Comparison of ENCODE assay signal across 9 mouse cellular contexts in the genomic region with DNA sequence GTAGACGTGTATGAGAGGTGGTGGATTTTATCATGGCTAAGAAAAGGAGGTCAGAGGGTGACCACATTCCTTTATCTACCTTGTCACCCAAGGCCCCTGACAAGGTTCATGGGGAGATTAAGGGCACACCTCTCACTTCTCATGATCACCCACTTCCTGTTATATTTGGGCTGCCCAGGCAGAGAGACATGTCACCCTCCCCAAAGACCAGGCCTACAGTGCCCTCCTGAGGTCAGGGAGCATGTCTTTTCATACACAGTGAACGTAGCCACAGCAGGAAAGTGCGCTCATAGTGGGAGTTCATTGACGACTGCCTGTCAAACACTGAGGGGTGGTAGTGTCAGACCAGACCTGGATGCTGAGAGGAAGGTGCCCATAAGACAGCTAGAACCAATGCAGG.
DNase-seq lines count a peak whose midpoint lies in the region; ATAC-seq and TF ChIP-seq lines count a peak whose summit lies in the region.
"Had no signal": no experiment of that assay in that cellular context is flagged by ENCODE, and none has a peak within 500 bp of the region (broad histone marks: within the 10 kb centered on the region; RNA-seq: fewer than 3 reads in every experiment).

No protein-coding gene starts in this region.

- DNase-seq in forebrain, embryonic 14.5 days (ENCODE audit: low spot score), result no peak
- peak; percentile 63 for DNase-seq in cerebellum, adult 11-12 months
- DNase-seq in lung, adult 2 months, result no peak
- no peak for DNase-seq in right cerebral cortex, postnatal 10 days (ENCODE audit: low spot score in 2 of 2)
- no peak for DNase-seq in right cerebral cortex, postnatal 25 days

- no peak overlapping the region for H3K4me2 ChIP-seq in forebrain, embryonic 14.5 days (ENCODE audit: low read length)
- H3K4me2 ChIP-seq in forebrain, embryonic 15.5 days (replicated peaks), result no peak overlapping the region
- no peak overlapping the region for H3K4me2 ChIP-seq in midbrain, embryonic 16.5 days (ENCODE audit: low read length)
- no peak overlapping the region for H3K4me2 ChIP-seq in midbrain, embryonic 13.5 days (replicated peaks)

- 52% methylated on average over 4 of the region's 4 CpGs for WGBS in forebrain, embryonic 14.5 days
- WGBS in forebrain, embryonic 15.5 days, result 53% methylated on average over 4 of the region's 4 CpGs
- 56% methylated on average over 4 of the region's 4 CpGs for WGBS in midbrain, embryonic 16.5 days
- WGBS in midbrain, embryonic 13.5 days, result 55% methylated on average over 4 of the region's 4 CpGs
- 34% methylated on average over 4 of the region's 4 CpGs for WGBS in lung, adult 2 months

- no peak overlapping the region for H3K4me3 ChIP-seq in forebrain, embryonic 14.5 days (ENCODE audit: low read depth, low read length)
- H3K4me3 ChIP-seq in forebrain, embryonic 15.5 days, result no peak overlapping the region
- no peak overlapping the region for H3K4me3 ChIP-seq in midbrain, embryonic 16.5 days (ENCODE audit: low read depth, low read length)
- no peak overlapping the region for H3K4me3 ChIP-seq in midbrain, embryonic 13.5 days (replicated peaks)
- no peak overlapping the region for H3K4me3 ChIP-seq in lung, adult 2 months (replicated peaks; ENCODE audit: extremely low read depth, low read depth, low read length)
- H3K4me3 ChIP-seq: heart, embryonic 15.5 days had no signal

- H3K27me3 ChIP-seq in forebrain, embryonic 14.5 days (replicated peaks; ENCODE audit: control insufficient read depth, insufficient read depth, low read length), result no peaks in the 10 kb centered on the region
- no peaks in the 10 kb centered on the region for H3K27me3 ChIP-seq in forebrain, embryonic 15.5 days
- no peaks in the 10 kb centered on the region for H3K27me3 ChIP-seq in midbrain, embryonic 16.5 days (ENCODE audit: control insufficient read depth, insufficient read depth, low read depth, low read length)
- no peaks in the 10 kb centered on the region for H3K27me3 ChIP-seq in midbrain, embryonic 13.5 days

- no peak for TF ChIP-seq POLR2A in lung, adult 2 months (IDR thresholded peaks at IDR 0.05; ENCODE audit: borderline replicate concordance, extremely low read depth, low read depth, low read length)

- TF ChIP-seq CTCF in lung, adult 2 months (IDR thresholded peaks at IDR 0.05; ENCODE audit: insufficient read depth, low read length), result peak; percentile 87

- peak overlapping the region; percentile 39; the same call in 1 of the 2 replicates for H3K27ac ChIP-seq in forebrain, embryonic 14.5 days (ENCODE audit: low read depth, low read length)
- H3K27ac ChIP-seq in forebrain, embryonic 15.5 days (replicated peaks), result no peak overlapping the region; the same call in 1 of the 2 replicates
- H3K27ac ChIP-seq in midbrain, embryonic 16.5 days (ENCODE audit: low read length), result no peak overlapping the region
- H3K27ac ChIP-seq in midbrain, embryonic 13.5 days, result no peak overlapping the region
- H3K27ac ChIP-seq: heart, embryonic 15.5 days had no signal

- H3K9me3 ChIP-seq in forebrain, embryonic 14.5 days (replicated peaks; ENCODE audit: control insufficient read depth, low read length), result no peaks in the 10 kb centered on the region
- H3K9me3 ChIP-seq in forebrain, embryonic 15.5 days, result no peaks in the 10 kb centered on the region
- no peaks in the 10 kb centered on the region for H3K9me3 ChIP-seq in midbrain, embryonic 16.5 days (replicated peaks; ENCODE audit: control insufficient read depth, low read length, poor library complexity, severe bottlenecking)
- H3K9me3 ChIP-seq in midbrain, embryonic 13.5 days, result no peaks in the 10 kb centered on the region
- H3K9me3 ChIP-seq: heart, embryonic 15.5 days had no signal

- H3K9ac ChIP-seq in forebrain, embryonic 14.5 days (ENCODE audit: low read length), result no peak overlapping the region
- no peak overlapping the region for H3K9ac ChIP-seq in forebrain, embryonic 15.5 days (replicated peaks)
- H3K9ac ChIP-seq in midbrain, embryonic 16.5 days (ENCODE audit: low read depth, low read length), result no peak overlapping the region
- no peak overlapping the region for H3K9ac ChIP-seq in midbrain, embryonic 13.5 days (replicated peaks)
- H3K9ac ChIP-seq: heart, embryonic 15.5 days had no signal

- peaks cover 16% of the 10 kb centered on the region for H3K4me1 ChIP-seq in forebrain, embryonic 14.5 days (ENCODE audit: control insufficient read depth, insufficient read depth, low read length)
- H3K4me1 ChIP-seq in forebrain, embryonic 15.5 days, result peaks cover 33% of the 10 kb centered on the region
- H3K4me1 ChIP-seq in midbrain, embryonic 16.5 days (ENCODE audit: control insufficient read depth, insufficient read depth, low read length), result peaks cover 25% of the 10 kb centered on the region
- peaks cover 20% of the 10 kb centered on the region for H3K4me1 ChIP-seq in midbrain, embryonic 13.5 days (replicated peaks)
- no peaks in the 10 kb centered on the region for H3K4me1 ChIP-seq in lung, adult 2 months (ENCODE audit: control insufficient read depth, insufficient read depth, low read length)

- no peaks in the 10 kb centered on the region for H3K36me3 ChIP-seq in forebrain, embryonic 14.5 days (ENCODE audit: control insufficient read depth, insufficient read depth, low read length)
- no peaks in the 10 kb centered on the region for H3K36me3 ChIP-seq in forebrain, embryonic 15.5 days
- no peaks in the 10 kb centered on the region for H3K36me3 ChIP-seq in midbrain, embryonic 16.5 days (ENCODE audit: control insufficient read depth, insufficient read depth, low read length)
- 0 out of 2 replicates have a peak, but pooled peaks cover 3% of the 10 kb centered on the region for H3K36me3 ChIP-seq in midbrain, embryonic 13.5 days
- H3K36me3 ChIP-seq: heart, embryonic 15.5 days had no signal

- peak; percentile 13; the same call in 1 of the 2 replicates for ATAC-seq in forebrain, embryonic 14.5 days
- no peak; the same call in 1 of the 2 replicates for ATAC-seq in forebrain, embryonic 15.5 days (replicated peaks)
- peak; percentile 9; the same call in 1 of the 2 replicates for ATAC-seq in midbrain, embryonic 16.5 days
- ATAC-seq in midbrain, embryonic 13.5 days, result no peak

Comparison
In these comparisons a context has a peak if more than half of its experiments do, and no peak if none do; other contexts are left out.
1. ATAC-seq: peak in forebrain, embryonic 14.5 days (single experiment) and midbrain, embryonic 16.5 days (single experiment); none in forebrain, embryonic 15.5 days (single experiment) and midbrain, embryonic 13.5 days (single experiment).